Mouse (Mus musculus): ENCODE measurements around the gene 2310022B05Rik. TPM values are rescaled to one million over a fixed set of nuclear protein-coding genes. Genes with fewer than 3 reads are reported as not detected.

2310022B05Rik gene
- polyA plus RNA-seq (2016; fragmentation: Nextera tagmentation; extraction: Ambion mirVana), result 9.4 and 10.2 TPM in 2 replicates

DNA sequence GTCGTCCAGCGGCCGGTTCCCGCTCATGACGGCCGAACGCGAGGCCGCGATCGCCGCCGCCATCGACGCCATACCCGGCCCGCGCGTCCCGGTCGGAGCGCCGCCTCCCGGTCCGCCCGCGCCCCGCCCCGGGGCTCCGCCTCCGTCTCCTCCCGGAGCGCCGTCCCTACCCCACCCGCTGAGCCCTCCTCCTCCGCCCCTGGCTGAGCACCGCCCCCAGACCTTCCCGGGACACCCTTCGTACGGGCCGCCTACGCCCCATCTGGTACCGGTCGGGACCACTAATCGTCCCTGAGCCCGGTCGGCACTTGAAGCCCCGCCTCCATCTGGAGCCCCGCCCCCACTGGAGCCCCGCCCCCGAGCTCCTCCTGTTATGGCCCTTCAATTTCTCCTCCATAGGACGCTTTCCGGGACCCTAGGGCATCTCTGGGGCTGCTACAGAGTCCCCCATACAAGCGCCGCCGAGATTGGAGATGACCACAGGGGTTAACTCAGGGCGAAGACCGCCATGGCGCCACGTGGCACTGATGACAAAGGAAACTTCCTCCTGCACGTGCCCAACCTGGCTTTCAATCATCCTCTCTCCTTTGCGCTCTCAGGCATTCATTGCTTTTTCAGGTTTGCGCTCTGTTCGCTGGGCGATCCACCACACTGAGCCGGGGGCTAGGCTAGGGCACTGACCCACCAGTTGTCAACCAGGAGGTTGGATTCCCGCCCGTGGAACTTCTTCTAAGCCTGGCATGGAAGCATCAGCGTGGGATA is at the start of gene 2310022B05Rik:
Gene 2310022B05Rik, minus strand, starts transcription at position 258 of the 762 bp plus-strand sequence.
- Histone ChIP-seq H3K36me3 (no peaks in the 10 kb centered on the region), H3K4me3 (peak within 1 kb of the TSS; percentile 82), H3K4me1 (peaks cover 48% of the 10 kb centered on the region), H3K27ac (peak within 1 kb of the TSS; percentile 78), H3K4me2 (peak within 1 kb of the TSS; percentile 99), H3K27me3 (replicated peaks) (no peaks in the 10 kb centered on the region), H3K9ac (peak within 1 kb of the TSS; percentile 89), H3K9me3 (replicated peaks) (no peaks in the 10 kb centered on the region)
- WGBS (ENCODE audit: insufficient replicate concordance), result 3% methylated on average over 69 of the region's 69 CpGs
- peak; percentile 84 for ATAC-seq

DNA sequence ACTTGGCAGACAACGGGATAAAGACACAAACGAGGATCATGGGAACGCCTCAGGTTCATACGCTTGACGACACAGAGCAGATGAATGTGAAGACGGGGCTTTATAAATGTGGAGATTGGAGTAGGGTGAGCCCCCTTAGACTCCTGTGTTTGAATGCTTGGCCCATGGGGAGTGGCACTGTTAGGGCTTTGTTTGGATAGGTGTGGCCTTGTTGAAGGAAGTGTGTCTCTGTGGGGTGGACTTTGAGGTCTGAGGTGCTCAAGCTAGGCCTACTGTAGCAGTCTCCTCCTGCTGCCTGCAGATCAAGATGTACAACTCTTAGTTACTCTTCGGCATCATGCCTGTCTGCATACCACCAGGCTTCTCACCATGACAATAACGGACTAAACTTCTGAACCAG is 42.7 kb upstream of the 2310022B05Rik start:
- Histone ChIP-seq H3K27me3 (replicated peaks) (no peaks in the 10 kb centered on the region), H3K27ac (no peak overlapping the region), H3K9ac (no peak overlapping the region), H3K4me3 (no peak overlapping the region), H3K36me3 (peaks cover 78% of the 10 kb centered on the region), H3K4me1 (no peaks in the 10 kb centered on the region), H3K9me3 (replicated peaks) (no peaks in the 10 kb centered on the region), H3K4me2 (no peak overlapping the region)
- WGBS (ENCODE audit: insufficient replicate concordance), result 84% methylated on average over 8 of the region's 8 CpGs
- no peak for ATAC-seq

DNA sequence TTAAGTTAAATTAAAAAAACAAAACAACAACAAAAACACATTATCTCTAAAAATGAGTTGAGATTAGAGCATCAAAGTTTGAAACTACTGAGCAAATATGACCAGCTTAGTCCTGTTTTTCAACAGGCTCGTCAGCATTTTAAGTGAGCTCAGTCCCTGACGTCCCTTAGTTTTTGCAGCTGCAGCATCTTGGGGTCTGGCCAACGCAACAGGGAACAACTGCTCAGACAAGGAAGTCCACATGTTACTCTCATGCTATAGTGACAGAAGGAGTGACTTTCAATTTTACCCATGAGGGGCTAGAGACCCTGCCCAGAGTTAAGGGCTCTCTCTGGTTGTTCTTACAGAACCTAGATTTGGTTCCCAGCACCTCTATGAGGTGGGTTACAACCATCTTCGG is 41.2 kb upstream of the 2310022B05Rik start:
- Histone ChIP-seq H3K36me3 (peaks cover 79% of the 10 kb centered on the region), H3K9ac (no peak overlapping the region), H3K4me1 (no peaks in the 10 kb centered on the region), H3K27me3 (replicated peaks) (no peaks in the 10 kb centered on the region), H3K9me3 (replicated peaks) (no peaks in the 10 kb centered on the region), H3K4me2 (no peak overlapping the region), H3K27ac (no peak overlapping the region), H3K4me3 (no peak overlapping the region)
- WGBS (ENCODE audit: insufficient replicate concordance), result 78% methylated on average over 4 of the region's 4 CpGs
- no peak for ATAC-seq

DNA sequence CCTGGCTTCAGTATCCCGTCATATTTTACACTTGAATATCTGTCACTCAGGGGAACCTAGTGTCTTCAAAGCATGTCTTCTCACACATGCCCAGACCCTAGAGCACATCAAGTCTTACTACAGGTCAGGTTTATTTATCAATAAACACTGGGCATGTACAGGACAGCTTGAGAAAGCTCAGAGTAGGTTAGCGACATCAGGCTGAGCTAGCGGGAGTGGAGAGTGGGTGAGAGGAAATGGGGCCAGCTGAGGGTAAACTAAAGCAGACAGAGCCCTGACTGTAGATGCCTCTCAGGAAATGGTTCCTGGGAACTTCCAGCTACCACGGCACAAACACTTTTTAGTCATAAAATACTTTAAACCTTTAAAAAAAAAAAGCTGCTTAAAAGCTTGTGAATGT is 40.4 kb upstream of the 2310022B05Rik start:
- Histone ChIP-seq H3K9ac (no peak overlapping the region), H3K4me1 (no peaks in the 10 kb centered on the region), H3K4me2 (no peak overlapping the region), H3K4me3 (no peak overlapping the region), H3K9me3 (replicated peaks) (no peaks in the 10 kb centered on the region), H3K27ac (no peak overlapping the region), H3K36me3 (peaks cover 77% of the 10 kb centered on the region), H3K27me3 (replicated peaks) (no peaks in the 10 kb centered on the region)
- ATAC-seq, result no peak
- WGBS (ENCODE audit: insufficient replicate concordance), result 64% methylated on average over 4 of the region's 4 CpGs

DNA sequence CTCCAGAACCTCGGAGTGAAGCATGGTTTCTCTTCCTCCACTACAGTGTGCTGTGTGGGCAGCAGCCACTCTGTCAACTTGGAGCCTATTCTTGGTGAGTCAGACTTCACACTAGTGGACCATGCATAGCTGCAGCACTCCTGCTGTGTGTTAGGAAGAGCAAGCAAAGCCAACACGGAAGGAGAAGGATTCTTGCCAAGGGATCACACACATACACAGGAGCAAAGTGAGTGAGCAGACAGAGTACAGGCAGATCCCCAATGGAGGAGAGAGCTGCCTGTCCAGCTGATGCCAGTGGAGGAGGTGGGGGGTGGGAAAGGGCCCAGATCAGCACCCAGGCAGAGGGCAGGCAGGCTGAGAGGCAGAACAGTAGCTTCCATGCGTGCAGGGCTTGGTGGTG is 39.0 kb upstream of the 2310022B05Rik start:
- Histone ChIP-seq H3K9me3 (replicated peaks) (no peaks in the 10 kb centered on the region), H3K36me3 (peaks cover 80% of the 10 kb centered on the region), H3K27me3 (replicated peaks) (no peaks in the 10 kb centered on the region), H3K4me1 (no peaks in the 10 kb centered on the region), H3K4me3 (no peak overlapping the region), H3K4me2 (no peak overlapping the region), H3K9ac (no peak overlapping the region), H3K27ac (no peak overlapping the region)
- no peak for ATAC-seq
- 83% methylated on average over 3 of the region's 3 CpGs for WGBS (ENCODE audit: insufficient replicate concordance)

DNA sequence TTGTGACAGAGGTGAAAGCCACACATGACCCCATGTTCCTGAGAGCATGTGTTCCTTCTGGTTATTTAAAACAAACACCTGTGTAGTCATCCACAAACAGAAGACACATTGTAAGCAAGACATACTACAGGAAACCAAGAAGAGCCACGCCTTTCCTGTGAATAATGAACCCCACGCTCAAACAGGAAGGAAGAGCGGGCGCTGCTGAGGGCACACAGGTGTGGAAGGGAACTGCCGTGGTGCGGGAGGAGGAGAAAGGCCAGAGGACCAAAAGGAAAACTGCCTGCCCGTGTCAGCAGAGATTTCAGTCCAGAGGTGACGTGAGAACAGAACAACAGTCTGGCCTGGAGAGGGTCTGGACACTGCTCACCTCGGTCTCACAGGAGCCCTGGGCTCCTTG is 37.9 kb upstream of the 2310022B05Rik start:
- ATAC-seq, result no peak
- Histone ChIP-seq H3K9ac (no peak overlapping the region), H3K27me3 (replicated peaks) (no peaks in the 10 kb centered on the region), H3K36me3 (peaks cover 79% of the 10 kb centered on the region), H3K4me3 (no peak overlapping the region), H3K4me1 (no peaks in the 10 kb centered on the region), H3K4me2 (no peak overlapping the region), H3K9me3 (replicated peaks) (no peaks in the 10 kb centered on the region), H3K27ac (no peak overlapping the region)
- WGBS (ENCODE audit: insufficient replicate concordance), result 50% methylated on average over 9 of the region's 9 CpGs

DNA sequence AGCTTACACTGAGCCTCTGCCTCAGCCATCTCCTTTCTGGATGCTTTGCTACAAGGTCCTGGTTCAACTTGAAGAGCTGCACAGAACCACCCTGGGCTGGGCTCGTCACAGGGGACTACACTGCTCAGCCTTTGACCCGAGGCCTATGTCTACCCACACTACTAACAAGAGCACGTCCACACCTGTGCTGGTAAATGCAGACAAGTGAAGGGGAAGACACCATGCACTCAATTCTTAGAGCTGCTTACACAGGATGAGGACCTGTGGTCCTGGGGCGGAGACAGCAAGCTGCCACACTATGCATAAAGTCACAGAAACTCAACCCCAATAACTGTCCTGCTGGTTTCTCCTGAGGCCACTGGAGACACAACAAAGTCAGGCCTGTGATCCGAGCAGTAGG is 37.1 kb upstream of the 2310022B05Rik start:
- Histone ChIP-seq H3K4me3 (no peak overlapping the region), H3K9me3 (replicated peaks) (no peaks in the 10 kb centered on the region), H3K36me3 (peaks cover 81% of the 10 kb centered on the region), H3K4me1 (no peaks in the 10 kb centered on the region), H3K27ac (no peak overlapping the region), H3K4me2 (no peak overlapping the region), H3K9ac (no peak overlapping the region), H3K27me3 (replicated peaks) (no peaks in the 10 kb centered on the region)
- no peak for ATAC-seq
- WGBS (ENCODE audit: insufficient replicate concordance), result 78% methylated on average over 5 of the region's 5 CpGs

DNA sequence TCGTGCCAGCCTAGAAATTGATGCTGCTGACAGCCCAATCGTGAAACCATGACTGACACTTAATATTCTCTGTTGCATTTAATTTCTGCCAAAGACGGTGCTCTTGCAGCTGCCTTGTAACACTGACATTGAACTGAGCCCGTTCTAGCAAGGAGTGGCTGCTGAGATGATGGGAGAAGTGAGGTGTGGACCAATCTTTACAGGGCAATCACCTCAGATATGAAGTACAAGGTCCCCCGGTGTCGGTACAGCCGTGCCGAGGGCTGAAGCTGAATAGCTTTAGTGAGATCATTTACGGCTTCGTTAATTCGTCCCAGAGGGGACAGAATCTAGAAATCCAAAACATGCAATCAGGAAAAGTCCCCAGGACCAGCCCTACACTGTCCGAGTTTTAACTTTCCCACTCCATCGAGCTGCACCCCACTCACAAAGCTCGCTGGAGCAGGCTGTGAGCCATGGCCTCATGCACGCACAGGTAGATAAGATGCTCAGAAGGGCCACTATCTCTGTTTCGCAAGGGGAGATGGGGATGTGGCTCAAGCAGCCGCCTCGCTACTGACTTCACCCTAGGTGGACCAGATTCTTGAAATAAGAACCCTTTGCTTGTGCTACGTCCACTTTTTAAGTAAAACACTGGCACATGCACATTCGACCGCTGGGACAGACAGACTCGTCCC is 32.4 kb upstream of the 2310022B05Rik start:
- Histone ChIP-seq H3K4me2 (no peak overlapping the region), H3K4me1 (no peaks in the 10 kb centered on the region), H3K4me3 (no peak overlapping the region), H3K36me3 (peaks cover 81% of the 10 kb centered on the region), H3K9me3 (replicated peaks) (no peaks in the 10 kb centered on the region), H3K9ac (no peak overlapping the region), H3K27me3 (replicated peaks) (no peaks in the 10 kb centered on the region), H3K27ac (no peak overlapping the region)
- WGBS (ENCODE audit: insufficient replicate concordance), result 86% methylated on average over 22 of the region's 22 CpGs
- ATAC-seq, result no peak

DNA sequence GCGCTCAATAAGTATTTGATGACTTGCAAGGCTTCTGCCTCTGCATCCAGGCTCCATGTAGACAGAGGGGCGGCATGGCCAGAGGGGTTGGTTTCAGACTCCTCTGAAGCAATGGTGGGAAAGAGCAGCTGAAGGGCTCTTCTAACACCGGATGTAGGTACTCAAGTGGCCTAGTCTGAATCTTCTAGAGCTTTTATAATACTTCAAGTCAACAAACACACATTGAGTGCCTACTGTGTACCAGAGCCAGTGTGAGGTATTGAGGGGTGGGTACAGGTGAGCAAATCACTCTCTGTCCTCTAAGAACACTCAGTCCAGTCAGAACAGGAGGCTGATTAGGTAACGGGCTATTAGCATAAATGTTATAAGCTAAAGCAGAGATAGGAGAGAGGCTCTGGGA is 28.5 kb upstream of the 2310022B05Rik start:
- Histone ChIP-seq H3K27me3 (replicated peaks) (no peaks in the 10 kb centered on the region), H3K4me3 (no peak overlapping the region), H3K4me1 (no peaks in the 10 kb centered on the region), H3K36me3 (peaks cover 63% of the 10 kb centered on the region), H3K9ac (no peak overlapping the region), H3K27ac (no peak overlapping the region), H3K4me2 (no peak overlapping the region), H3K9me3 (replicated peaks) (no peaks in the 10 kb centered on the region)
- 83% methylated on average over 4 of the region's 4 CpGs for WGBS (ENCODE audit: insufficient replicate concordance)
- no peak for ATAC-seq

DNA sequence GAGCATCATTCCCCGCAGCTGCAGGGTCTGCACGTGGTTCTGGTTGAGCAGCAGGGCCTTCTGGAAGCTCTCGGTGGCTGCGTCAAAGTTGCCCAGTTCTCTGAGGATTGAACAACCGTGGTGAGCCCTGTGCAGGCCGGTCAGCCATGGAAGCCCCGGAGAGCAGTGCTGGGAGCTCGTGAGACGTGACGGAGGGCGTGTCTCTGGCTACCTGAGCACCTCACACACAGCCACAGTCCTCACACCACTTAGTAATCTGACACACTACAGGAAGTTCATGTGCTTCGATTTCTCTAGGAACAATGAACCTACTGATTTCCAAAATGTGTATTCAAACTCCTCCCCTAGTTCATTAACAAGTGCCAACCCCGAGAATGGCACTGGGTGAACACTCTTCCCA is 25.7 kb upstream of the 2310022B05Rik start:
- WGBS (ENCODE audit: insufficient replicate concordance), result 85% methylated on average over 13 of the region's 13 CpGs

DNA sequence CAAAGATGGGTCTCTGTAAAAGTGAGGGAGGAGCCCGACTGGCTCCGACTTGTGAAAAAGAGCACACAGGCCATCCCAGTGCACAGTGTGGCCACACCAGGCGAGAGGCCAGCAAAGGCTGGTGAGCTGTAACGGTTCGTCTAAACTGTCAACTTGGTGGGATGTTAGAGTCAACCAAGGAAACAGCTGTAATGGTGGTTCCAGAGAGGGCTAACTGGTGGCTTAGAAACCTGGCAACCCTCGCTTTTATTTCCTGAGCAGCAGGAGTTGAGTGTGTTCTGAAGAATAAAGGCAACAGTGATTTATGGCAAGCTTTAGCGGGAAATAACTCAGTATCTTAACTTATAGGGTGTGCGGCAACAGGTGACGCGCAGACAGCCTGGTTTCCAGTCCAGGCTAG is 19.0 kb upstream of the 2310022B05Rik start:
- Histone ChIP-seq H3K27me3 (replicated peaks) (no peaks in the 10 kb centered on the region), H3K4me3 (no peak overlapping the region), H3K27ac (no peak overlapping the region), H3K4me2 (no peak overlapping the region), H3K9me3 (replicated peaks) (no peaks in the 10 kb centered on the region), H3K4me1 (no peaks in the 10 kb centered on the region), H3K36me3 (peaks cover 90% of the 10 kb centered on the region), H3K9ac (no peak overlapping the region)
- 84% methylated on average over 10 of the region's 10 CpGs for WGBS (ENCODE audit: insufficient replicate concordance)
- no peak for ATAC-seq

More for the DNA sequence above, 25.7 kb upstream of the 2310022B05Rik start:
- Histone ChIP-seq H3K27me3 (replicated peaks) (no peaks in the 10 kb centered on the region), H3K9me3 (replicated peaks) (no peaks in the 10 kb centered on the region), H3K4me2 (no peak overlapping the region), H3K4me3 (no peak overlapping the region), H3K27ac (no peak overlapping the region), H3K9ac (no peak overlapping the region), H3K4me1 (no peaks in the 10 kb centered on the region), H3K36me3 (peaks cover 66% of the 10 kb centered on the region)
- ATAC-seq, result no peak

DNA sequence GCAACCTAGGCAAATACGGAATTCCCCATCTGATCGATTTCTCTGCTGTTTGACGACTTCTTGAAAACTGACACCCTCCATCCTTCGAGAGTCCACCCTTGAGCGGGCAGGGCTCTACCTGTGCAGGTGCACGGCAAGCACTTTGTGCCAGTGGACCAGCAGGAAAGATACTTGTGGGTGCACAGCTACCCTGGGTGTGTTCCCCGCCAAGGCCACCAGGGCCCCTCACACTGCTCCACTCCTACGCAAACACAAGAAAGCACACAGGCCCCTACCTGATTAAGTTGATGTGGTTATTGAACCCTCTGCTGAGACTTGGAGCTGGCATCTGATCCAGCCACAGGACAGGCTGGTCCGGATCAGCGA is 18.6 kb upstream of the 2310022B05Rik start:
- no peak overlapping the region for H3K4me2 ChIP-seq
- H3K9me3 ChIP-seq (replicated peaks), result no peaks in the 10 kb centered on the region
- no peak overlapping the region for H3K4me3 ChIP-seq
- no peak overlapping the region for H3K27ac ChIP-seq
- no peak overlapping the region for H3K9ac ChIP-seq
- WGBS (ENCODE audit: insufficient replicate concordance), result 85% methylated on average over 10 of the region's 10 CpGs
- ATAC-seq, result no peak
- no peaks in the 10 kb centered on the region for H3K4me1 ChIP-seq
- H3K36me3 ChIP-seq, result peaks cover 92% of the 10 kb centered on the region
- H3K27me3 ChIP-seq (replicated peaks), result no peaks in the 10 kb centered on the region
